Mouse (Mus musculus) adrenal gland, postnatal 4 days (tissue): ENCODE data around the gene Stk4. TPM values are rescaled to one million over a fixed set of nuclear protein-coding genes. Genes with fewer than 3 reads are reported as not detected.

Source experiments
- DNase-seq, 2 experiments: peaks; one replicate each; pipeline ENCODE4 v3.0.0; 2021 to 2022; ENCODE audit warnings: low spot score in 2 of 2, mixed read lengths in 2 of 2
- total RNA-seq, 2 experiments: library from RNA; stranded (reverse); gene quantifications; 2 replicates each; pipeline ENCODE4 v1.2.3; 2021

The Stk4 gene
- total RNA-seq, 2 experiments from 2014 or later: 33.1 to 34.8 TPM

DNA sequence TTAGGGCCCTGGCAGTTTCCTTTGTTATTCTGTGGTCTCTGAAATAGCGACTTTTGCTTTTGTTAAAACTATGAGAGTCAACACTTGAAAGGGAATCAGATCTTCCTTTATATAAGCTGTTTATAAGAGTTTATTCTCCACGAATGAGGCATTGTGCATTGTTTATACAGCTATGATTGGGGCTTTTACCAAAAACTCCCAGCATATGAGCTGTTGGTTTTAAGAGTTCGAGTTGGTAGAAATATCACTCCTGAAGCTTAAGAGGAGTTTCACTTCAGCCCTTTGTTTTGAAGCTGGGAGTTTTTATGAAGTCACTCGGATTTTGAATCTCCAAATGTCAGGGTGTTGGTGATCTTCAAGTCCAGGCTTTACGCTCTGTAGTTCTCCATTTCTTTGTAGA lies 7.8 kb downstream of the Stk4 start:
- DNase-seq: no peak

DNA sequence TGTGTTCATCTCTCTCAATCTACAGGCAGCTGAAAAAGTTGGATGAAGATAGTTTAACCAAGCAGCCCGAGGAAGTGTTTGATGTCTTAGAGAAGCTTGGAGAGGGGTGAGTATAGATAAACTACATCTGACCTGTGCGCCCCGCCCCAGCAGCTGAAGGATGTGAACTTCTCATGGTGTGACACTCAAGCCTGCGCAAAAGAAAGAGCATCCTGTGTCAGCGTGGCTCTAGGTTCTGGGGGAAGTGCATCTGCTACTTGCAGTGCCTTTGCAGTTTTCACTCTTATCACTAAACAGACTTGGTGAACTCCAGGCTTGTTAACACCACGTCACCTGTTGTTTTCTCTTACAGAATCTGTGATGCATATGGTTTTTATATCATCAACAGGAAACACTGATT lies 9.4 kb downstream of the Stk4 start:
- DNase-seq: no peak

DNA sequence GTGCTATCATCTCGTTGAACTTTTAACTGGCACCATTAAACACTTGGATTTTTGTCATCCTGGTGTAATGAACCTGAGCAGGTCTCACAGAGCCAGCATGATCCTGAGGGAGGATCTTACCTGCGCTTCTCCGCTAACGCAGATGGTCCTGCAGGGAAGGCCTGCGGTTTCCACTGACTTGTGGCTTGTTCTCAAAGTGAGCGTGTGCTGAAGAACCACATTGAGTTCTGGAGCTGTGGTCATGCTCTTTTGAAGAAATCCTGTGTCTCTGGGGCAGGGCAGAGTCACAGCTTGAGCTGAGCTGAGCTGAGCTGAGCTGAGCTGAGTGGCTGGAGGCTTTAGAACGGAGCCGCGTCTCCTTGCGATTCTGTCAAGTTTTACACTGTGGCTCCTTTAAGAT lies 11.5 kb downstream of the Stk4 start:
- no peak for DNase-seq

DNA sequence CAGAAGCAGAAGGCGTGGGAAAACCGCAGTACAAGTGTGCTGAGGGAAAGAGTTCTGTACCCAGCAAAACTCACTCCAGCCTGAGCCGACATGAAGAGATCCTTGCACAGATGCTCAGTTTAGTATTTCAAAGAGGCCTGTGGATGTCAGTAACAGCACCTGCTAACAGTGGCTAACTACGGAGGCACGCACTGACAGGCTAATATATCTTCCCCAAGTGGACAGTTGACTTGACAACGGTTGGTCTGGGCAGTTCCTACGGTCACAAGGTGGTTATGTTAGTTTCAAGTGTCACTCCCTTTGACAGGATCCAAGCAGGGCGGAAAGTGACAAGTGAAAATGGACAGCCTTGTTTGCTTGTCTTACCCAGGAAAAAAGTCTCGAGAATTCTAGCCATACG lies 12.1 kb downstream of the Stk4 start:
- DNase-seq: no peak

DNA sequence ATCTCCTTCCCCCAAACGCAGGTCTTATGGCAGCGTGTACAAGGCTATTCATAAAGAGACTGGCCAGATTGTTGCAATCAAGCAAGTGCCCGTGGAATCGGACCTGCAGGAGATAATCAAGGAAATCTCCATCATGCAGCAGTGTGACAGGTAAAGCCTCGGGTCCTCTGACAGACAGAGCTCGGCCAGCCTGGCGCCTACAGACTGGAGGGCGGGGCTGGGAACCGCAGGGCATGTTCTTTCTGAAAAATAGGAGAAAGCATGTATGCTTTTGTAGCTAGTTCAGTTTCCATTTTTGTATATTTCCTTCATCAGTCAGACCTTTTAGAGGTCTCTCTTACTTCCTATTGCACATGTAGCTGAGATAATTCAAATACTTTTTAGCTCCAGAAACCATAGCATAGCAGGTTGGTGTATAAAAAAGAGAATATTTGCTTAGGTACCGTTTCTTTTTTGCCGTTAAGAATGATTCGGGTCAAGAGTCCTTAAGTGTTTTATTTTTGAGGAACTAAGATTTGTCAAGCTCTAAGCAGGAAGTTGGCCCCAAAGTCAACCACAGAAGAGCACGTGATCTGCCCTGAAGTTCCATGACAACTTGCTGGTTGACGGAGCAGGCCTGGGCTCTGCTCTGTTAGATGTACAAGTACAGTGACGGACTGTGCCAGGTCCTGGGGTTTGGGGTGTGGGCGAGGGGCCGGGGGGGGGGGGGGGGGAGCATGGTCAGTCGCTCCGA lies 13.7 kb downstream of the Stk4 start:
- DNase-seq: no peak

DNA sequence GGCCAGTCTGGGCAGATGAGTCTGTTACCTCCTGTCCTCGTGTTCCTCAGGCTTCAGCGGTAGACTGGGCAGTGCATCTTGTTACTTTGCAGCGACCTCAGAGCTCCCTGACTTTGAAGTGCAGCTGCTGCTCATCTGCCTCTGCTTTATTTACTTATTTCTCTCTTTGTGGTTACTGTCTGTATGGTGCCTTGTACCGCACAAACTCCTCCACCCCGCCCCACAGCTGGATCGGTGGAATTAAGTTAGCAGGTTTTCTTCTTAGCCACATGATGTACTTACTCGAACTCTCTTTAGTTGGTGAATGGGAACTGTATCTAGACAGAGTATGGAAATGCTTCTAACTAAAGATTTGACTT lies 14.2 kb downstream of the Stk4 start:
- DNase-seq: no peak

DNA sequence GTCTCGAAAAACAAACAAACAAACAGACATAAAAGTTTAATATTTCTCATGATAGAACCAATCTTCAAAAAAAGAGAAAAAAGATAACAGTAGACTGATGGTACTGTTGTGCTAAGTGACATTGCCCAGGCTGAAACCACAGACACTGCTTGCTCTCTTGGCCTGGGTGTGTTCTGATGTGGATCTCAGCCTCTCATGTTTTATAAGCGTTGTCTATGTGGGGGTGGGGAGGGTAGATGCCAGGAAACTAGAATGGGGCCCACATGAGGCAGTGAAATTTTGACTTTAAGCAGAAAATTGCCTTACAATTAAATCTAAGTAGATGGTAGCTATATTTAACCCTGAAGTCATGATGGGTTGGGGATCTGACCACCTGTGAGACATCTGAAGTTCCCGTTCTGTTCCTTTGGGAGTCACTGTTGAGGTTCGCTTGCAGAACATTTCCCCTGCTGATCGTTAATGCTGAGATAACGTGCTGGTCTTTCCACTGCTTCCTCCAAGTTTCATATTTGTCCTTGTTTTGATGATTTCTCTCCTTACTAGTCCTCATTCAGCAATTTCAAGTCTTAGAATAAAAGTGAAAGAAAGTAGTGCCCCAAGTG lies 17.4 kb downstream of the Stk4 start:
- DNase-seq: no peak

DNA sequence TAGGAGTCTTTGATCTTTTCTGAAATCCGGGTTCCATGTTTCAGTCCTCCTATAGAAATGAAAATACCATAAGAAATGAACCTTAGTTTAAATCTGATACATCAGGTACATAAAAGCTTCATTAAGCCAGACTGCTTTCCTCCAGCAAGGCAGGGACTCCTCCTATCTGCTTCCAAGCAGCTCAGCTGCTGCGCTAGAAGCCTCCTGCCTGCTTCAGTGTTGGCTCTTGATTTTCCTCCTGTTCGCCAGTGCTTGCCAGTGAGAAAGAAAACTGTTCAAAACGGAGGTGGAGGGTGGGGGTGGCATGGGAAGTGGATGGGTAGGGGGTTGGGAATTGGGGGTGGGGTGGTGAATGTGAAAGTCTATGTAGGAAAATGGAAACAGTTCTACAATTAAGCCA lies 19.4 kb downstream of the Stk4 start:
- DNase-seq: no peak

DNA sequence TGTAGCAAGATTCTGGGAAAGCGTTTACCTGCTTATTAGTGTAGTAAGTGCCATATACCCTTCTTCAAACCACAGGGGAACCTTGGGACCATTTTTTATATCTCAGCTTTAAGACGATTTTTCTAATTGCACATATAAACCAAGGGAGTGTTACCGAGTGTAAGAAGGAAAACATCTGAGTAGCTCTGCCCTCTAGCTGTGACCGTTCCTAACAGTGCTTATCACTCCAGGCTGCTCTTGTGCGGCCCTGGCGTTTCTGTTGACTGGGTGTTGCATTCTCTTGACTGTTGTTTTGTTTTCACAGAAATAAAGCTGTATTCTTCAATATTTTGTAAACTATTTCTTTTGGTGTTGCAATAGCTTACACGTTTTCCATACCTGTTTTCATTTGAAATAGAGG lies 24.0 kb downstream of the Stk4 start:
- no peak for DNase-seq

DNA sequence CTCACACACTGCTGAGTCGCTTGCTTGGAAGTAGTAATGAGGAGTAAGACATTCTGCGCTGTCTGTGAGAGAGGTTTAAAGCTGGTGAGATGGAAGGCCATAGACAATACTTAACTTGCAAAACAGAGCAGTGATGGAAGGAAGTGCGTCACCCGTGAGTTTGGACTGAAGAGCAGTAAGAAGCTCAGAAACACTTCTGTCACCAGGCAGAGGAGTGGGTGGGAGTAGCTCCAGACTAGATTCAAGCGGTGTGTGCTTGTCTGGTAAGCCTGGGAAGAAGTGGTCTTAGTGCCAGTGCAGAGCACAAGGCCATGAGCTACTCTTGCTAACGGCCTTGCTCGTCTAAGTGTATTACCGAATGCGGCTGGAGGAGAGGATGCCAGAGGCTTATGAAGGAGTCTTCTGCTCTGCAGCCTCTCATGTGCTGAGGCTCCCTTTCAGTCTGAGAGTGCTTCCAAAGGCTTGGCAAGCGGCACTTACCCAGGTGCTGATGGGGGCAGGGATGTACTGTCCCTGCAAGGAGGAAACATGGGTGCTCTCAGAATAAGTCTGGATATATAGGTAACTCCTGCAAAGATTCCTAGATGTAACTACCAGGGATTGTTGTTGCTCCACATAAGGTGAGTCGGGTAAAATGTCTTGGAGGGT lies 28.6 kb downstream of the Stk4 start:
- DNase-seq: no peak

DNA sequence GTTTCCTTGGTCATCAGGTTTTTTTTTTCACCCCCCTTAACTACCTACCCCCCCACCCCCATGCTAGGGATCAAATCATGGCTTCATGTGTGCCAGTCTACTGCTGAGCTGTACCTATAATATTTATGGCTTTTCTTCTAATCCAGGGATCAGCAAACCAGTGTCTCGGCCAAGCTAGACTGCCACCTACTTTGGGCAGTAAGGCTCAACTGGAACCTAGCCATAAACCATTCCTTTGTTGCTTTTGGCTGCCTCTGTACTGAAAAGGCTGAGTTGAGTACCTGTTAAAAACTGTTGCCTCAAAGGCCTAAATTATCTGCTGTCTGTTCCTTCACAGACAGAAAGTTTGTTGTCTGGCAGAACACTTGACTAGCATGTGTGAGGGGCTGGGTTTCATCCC lies 31.8 kb downstream of the Stk4 start:
- no peak for DNase-seq

DNA sequence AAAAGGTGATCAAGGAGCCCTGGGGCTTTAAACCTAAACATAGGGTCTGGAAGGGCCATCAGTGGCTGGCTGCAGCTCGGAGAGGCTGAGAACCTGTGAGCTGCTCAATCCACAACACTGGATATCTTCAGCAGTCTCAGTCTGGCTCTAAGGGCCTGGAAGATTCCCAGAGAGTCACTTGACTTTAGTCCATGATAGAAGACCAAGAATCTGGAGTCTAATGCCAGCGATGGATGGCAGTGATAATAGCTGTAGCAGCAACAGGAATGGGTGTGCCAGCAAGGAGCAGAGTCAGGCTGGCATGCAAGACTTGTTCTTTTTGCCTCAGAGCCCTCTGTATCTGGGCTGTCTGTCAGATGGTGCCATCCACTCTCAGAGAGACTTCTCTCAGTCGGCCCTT lies 32.2 kb downstream of the Stk4 start:
- DNase-seq: no peak

DNA sequence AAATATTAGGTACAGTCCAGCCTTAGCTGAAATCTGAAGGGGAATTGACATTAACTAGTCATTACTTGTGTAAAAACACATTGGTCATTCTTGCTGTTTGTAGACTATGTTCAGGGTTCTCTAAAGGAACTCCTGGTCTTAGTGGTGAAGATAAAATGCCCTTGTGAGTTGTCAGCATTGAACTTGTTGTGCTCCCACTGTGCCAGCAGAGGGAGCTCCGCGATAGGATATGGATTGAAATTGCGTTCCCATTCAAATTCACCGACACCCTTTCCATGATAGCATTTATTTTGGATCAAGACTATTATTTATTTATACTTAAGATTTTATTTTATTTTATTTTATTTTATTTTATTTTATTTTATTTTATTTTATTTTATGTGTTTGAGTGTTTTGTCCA lies 33.4 kb downstream of the Stk4 start:
- DNase-seq: peak in 1 of 2 experiments; percentile 37

DNA sequence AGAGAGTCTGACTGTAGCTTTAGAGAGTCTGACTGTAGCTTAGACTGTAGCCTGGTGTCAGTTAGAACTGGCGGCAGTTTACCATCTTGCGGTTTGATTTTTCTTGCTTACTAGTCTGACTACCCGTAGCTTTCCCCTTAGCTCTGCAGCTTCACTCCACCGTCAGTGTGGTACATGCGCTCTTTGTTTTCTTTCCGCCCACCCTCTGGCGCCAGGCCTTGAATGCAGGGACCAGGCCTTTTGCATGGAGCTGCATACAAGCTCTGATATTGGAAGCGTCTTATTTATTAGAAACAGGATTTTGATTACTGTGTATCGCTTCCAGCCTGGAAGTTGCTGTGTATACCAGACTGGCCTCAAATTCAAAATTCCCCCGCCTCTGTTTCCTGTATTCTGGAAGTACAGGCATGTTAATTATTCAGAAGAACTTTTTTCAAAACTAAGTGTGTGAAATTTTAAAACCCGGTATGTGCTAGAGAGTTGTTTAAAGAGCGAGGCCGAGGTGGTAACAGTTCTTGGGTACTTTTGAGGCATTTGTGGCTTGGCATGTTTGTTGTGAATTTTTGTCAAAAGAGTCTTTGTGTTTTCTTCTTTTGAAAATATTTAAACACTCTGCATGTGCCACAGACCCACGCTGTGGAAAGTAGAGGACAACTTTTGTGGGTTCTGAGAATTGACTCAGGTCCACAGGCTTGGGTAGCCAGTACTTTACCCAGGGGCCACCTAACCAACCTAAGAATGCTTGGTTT lies 36.3 kb downstream of the Stk4 start:
- no peak for DNase-seq

DNA sequence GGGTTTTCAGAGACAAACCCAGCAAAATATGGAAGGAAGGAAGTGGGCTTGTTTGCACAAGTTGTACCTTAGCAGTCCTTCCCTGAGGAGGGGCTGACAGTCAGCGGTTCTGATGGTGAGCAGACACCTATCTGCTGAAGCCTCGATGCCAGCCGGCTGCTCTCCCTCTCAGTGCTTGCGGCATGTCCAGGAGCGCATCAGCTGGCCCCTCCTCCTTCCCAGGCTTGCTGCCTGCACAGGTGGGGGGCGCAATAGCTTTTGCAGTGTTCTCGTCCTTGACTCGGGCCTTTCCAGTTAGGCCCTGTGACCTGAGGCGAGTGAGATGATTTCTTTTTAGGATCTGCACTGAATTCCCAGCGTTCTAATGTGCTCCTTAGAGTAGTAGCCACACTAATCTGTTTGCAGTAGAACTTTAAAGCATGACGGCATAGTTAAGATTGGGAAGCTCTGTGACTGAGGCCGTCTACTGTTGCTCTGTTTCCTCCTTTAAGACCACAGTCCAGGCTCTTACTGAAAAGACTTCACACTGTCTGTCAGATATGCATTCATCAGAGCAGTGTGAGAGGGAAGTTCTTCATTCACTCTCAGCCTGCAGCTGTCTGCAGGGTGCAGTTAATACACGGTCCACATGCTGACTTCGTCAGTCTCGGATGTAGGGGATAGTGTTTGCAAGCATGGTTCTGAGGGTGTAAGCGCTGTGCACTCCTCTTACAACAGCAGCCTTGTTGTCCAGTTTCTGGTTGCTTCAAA lies 37.2 kb downstream of the Stk4 start:
- no peak for DNase-seq

DNA sequence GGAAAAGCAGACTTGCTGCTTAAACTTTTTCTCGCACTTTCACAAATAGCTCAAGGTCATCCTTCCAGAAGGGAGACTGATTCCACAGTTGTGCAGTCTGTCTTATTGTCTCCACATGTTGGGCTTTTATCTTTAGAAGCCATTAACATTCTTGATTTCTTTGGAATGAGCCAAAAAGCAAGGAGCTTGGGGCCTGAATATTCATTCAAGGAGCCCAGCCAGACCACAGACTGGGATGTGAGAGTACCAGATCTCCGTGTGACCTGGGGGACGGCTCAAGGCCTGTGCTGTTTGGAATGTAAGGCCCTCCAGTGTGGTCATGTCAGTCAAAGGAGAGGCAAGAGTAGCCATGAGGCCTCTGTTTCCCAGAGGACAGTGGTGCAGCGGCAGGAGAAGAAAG lies 38.4 kb downstream of the Stk4 start:
- DNase-seq: no peak

DNA sequence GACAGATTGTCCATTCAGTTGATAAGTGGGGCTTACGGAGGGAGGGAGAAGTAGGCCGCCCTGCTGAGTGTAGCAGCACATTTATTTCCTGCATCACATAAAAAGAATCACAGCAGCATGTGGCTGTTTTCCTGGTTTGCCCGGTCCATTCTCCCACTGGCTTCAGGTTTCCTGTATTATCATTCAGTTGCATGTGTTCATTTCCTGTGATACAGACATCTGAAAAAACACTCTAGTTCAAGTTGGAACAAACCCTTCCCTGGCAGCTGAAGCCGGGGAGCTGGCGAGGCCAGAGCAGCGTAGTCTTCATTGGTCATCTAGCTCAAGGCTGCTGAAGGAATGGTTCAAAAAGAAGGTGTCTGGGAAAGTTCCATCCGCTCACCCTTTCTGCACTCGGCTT lies 41.4 kb downstream of the Stk4 start:
- no peak for DNase-seq

DNA sequence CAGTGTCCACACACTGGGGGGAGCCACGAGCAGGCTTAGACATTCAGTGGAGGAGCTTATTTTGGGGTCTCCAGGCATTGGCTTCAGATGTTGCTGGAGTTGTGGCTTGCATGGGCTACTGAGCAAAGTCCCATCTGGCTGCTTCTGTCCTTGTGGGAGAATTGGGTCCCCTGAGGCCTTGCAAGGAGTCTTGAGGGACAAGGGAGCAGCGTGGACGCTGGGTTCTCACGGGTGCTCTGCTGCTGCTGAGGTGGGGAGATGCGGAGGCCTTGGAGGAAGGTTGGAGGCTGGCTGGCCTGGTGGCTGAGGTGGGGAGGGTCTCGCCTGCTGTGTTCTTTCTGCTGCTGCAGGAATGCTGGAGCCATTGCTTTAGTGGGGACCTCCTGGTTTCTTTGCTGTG lies 43.9 kb downstream of the Stk4 start:
- DNase-seq: no peak

DNA sequence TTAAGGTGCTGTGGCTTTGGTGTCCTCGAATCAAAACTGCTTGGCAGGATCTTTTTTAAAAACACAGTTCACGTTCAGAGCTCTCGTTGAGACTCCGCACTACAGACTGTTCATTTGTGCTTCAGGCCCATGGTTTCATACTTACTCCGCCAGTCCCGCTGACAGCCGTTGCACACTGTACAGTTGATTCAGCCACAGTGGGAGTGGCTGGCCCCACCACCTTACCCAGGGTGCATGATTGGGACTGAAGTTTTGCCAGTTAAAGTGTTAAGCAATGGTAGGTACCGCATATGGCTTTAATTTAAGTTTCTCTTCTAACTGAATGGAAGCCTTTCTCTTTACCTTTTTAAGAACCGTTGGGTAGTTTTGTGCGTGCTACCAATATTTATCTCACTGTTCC lies 45.4 kb downstream of the Stk4 start:
- no peak for DNase-seq

DNA sequence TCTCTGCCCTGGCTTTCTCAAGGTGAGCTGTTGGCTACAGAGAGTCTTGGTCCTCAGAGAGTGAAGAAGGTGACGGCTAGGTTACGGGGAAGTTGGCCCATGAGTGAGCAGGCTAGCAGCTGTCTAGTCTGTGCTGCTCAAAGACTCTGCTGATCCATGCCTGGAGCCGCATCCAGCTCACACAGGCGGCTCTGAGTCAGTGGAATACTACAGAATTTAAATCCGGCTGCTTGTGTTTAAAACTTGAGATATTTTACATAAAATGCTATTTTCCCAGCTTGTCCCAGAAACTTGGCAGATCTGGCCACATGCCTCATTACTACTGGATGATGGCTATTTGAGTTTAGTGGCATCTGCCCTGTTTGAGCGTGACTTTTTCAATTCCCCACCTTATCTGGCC lies 49.4 kb downstream of the Stk4 start:
- DNase-seq: no peak

DNA sequence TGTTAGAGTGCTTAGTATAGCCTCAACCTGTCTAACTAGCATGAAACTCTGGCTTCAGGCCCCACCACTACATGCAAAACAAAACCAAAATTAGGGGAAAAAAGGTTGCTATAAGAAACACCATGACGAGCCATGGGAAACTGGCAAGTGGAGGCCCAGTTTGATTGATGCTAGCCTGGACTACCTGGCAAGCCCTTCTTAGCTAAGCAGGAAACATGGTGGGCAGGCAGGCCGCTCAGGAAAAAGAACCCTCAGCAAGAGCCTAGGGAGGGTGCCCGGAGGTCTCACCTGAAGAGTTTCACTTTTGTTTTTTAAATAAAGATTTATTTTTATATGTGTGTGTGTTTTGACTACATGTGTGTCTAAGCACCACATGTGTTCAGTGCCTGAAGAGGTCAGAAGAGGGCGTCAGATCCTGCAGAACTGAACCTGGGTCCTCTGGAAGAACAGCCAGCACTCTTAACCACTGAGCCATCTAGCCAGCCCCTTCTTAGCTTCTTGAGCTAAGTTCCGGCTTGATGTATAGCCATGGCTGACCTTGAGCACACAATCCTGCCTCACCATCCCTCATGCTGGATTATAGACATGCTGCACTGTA lies 53.1 kb downstream of the Stk4 start:
- no peak for DNase-seq
